Mouse (Mus musculus): ENCODE data around the gene Best2.

Gene Best2

GRCm38 (mm10) chr8:84967532-84968304, 46.6 kb downstream of the Best2 start:
- DNase-seq (ENCODE audit: low spot score in 2 of 2): no peak

DNA sequence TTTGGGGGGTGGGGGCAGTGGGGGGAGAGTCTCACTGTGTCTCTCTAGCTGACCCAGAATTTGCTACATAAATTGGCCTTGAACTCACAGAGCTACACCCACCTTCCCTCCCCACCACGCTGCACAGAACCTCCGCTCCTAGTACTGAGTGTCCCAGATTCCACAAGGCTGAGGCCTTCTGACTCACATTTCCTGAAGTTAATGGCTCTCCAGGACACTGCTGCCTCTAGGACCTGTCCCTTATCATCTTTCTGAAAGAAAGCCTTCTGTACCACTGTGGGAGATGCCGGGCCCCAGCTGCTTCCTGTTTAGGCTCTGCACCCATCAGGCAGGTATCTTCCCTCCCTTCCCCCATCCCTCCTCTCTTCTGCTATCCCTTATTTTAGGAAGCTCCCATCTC, 47.7 kb downstream of the Best2 start:
- DNase-seq (ENCODE audit: low spot score in 2 of 2): no peak

DNA sequence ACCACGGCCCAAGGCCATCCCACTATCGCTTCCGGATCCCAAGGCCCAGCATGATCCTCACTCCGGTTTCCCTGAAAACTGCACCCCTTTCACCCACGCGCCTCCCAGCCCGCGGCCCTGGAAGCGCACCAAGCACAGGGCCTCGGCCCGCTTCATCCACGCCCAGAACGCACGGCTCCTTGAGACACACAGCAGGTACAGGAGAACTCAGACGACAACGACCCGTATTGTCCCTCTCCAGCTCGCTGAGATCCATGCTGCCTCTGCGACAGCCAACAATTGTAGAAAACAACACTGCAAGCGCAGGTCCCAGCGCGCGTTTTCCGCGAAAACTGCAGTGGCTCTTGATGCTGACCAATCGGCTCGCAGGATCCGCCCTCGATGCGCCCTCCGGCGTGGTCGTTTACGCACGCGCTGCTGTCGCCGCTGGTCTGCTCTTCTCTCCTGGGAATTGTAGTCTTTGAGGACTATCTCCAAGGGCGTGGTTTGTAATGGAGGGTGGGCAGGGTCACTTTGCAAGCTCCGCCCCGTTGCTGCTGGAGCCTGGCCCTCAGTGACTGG, 48.5 kb downstream of the Best2 start:
- DNase-seq (ENCODE audit: low spot score in 2 of 2): peak; percentile 82 to 90

GRCm38 (mm10) chr8:84963952-84964351, 50.4 kb downstream of the Best2 start:
- DNase-seq (ENCODE audit: low spot score in 2 of 2): no peak

- no peak for DNase-seq (ENCODE audit: low spot score in 2 of 2)
Measured at GRCm38 (mm10) chr8:84959811-84960210, 54.5 kb downstream of the Best2 start.

Measured in natural killer cell, adult 2 months (primary cell).